Mouse (Mus musculus): ENCODE data around the gene Gm11027. TPM values are rescaled to one million over a fixed set of nuclear protein-coding genes. Genes with fewer than 3 reads are reported as not detected.

Gm11027 gene
- polyA plus RNA-seq, 1 experiment from 2014 or later = not detected

DNA sequence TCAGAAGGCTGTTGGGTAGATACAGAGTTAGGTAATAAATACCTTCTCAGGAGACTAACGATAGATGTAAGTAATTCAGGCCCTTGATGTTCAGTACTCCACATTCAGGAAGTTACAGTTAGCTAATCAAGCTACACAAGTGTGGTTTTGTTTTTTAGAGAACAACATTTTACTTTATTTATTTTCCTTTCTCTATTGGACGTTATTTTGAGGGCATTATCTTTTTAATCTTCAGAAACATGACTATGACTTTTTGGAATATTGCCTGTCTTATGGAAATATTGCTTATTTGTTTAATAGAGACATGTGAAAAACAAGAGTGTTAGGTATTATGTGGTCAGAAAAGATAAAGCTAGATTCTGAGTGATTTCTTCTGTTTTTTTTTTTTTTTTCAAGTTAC lies 18.0 kb downstream of the Gm11027 start:
- H3K4me3 ChIP-seq (ENCODE audit: low read depth, low read length) = no peak overlapping the region
- H3K4me1 ChIP-seq (replicated peaks; ENCODE audit: control insufficient read depth, insufficient read depth) = no peaks in the 10 kb centered on the region
- no peaks in the 10 kb centered on the region for H3K36me3 ChIP-seq (ENCODE audit: control insufficient read depth, insufficient read depth, low read length)
- H3K27me3 ChIP-seq (ENCODE audit: control insufficient read depth, insufficient read depth, low read length) = no peaks in the 10 kb centered on the region
- 57% methylated on average over 2 of the region's 2 CpGs for WGBS
- H3K27ac ChIP-seq (replicated peaks) = no peak overlapping the region
- no peak overlapping the region for H3K9ac ChIP-seq (ENCODE audit: low read length)
- ATAC-seq (ENCODE audit: low FRiP score, low TSS enrichment) (no peak), DNase-seq (ENCODE audit: low spot score) (no peak)
- no peaks in the 10 kb centered on the region for H3K9me3 ChIP-seq (ENCODE audit: control insufficient read depth, low read length)
- no peak overlapping the region for H3K4me2 ChIP-seq (replicated peaks; ENCODE audit: low read depth)
- TF ChIP-seq CTCF (IDR thresholded peaks at IDR 0.05; ENCODE audit: low read depth) (no peak), EP300 (optimal IDR thresholded peaks at IDR 0.05) (no peak)

DNA sequence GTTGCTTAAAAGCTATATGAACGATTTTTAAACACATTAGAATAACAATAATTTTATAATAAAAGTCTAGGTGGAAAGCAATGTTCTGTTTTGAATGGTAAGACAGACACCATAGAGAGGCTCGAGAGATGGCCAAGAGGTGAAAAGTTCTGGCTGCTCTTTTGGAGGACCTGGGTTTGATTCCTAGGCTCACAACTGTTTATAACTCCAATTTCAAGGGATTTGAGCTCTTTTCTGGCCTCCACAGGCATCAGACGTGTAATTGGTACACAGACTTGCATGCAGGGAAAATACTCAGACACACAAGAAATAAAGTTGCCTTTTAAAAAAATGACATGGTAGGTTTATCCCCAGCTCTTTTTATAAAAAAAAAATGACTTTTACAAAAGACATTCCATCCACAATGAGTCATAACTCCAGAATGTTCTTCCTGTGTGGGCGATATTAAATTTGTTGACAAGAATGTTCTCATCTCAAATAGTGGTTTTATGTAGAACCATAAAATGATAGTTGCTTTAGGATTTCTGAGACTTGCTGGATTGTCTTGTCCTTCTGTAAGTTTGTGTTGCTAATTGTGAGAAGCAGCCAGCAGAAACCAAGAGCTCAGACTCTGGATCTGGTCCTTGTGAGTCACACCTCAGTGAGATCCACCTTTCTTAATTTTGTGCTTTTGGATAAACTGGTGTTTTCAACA lies 18.6 kb downstream of the Gm11027 start:
- H3K27me3 ChIP-seq (ENCODE audit: control insufficient read depth, insufficient read depth, low read length) = no peaks in the 10 kb centered on the region
- H3K36me3 ChIP-seq (ENCODE audit: control insufficient read depth, insufficient read depth, low read length) = no peaks in the 10 kb centered on the region
- no peak overlapping the region for H3K27ac ChIP-seq (replicated peaks)
- no peak for TF ChIP-seq CTCF (IDR thresholded peaks at IDR 0.05; ENCODE audit: low read depth)
- TF ChIP-seq EP300 (optimal IDR thresholded peaks at IDR 0.05) = no peak
- no peak for DNase-seq (ENCODE audit: low spot score)
- no peak overlapping the region for H3K9ac ChIP-seq (ENCODE audit: low read length)
- no peak overlapping the region for H3K4me3 ChIP-seq (ENCODE audit: low read depth, low read length)
- H3K4me2 ChIP-seq (replicated peaks; ENCODE audit: low read depth) = no peak overlapping the region
- H3K9me3 ChIP-seq (ENCODE audit: control insufficient read depth, low read length) = no peaks in the 10 kb centered on the region
- no peaks in the 10 kb centered on the region for H3K4me1 ChIP-seq (replicated peaks; ENCODE audit: control insufficient read depth, insufficient read depth)
- no peak for ATAC-seq (ENCODE audit: low FRiP score, low TSS enrichment)
- WGBS = 46% methylated on average over 4 of the region's 4 CpGs

DNA sequence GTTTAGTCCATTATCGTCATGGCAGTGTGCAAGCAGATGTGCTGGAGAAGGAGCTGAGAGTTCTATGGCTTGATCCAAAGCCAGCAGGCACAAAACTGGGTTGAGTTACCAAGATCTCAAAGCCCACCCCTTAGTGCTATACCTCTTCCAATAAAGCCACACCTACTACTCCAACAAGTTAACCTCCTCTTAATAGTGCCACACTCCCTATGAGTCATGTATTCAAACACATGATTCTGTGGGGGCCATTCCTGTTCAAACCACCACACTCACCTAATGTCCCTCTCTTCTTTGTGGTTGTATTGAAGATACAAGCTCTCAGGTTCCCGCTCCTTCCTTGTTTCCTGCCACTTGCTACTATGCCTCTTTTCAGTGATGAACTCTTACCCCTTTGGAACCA lies 24.7 kb downstream of the Gm11027 start:
- TF ChIP-seq EP300 (optimal IDR thresholded peaks at IDR 0.05) (no peak), CTCF (IDR thresholded peaks at IDR 0.05; ENCODE audit: low read depth) (no peak)
- no peaks in the 10 kb centered on the region for H3K4me1 ChIP-seq (replicated peaks; ENCODE audit: control insufficient read depth, insufficient read depth)
- no peaks in the 10 kb centered on the region for H3K27me3 ChIP-seq (ENCODE audit: control insufficient read depth, insufficient read depth, low read length)
- ATAC-seq (ENCODE audit: low FRiP score, low TSS enrichment) = peak; percentile 92
- H3K9me3 ChIP-seq (ENCODE audit: control insufficient read depth, low read length) = no peaks in the 10 kb centered on the region
- no peaks in the 10 kb centered on the region for H3K36me3 ChIP-seq (ENCODE audit: control insufficient read depth, insufficient read depth, low read length)
- H3K4me2 ChIP-seq (replicated peaks; ENCODE audit: low read depth) = no peak overlapping the region
- WGBS = 58% methylated on average over 2 of the region's 2 CpGs
- DNase-seq (ENCODE audit: low spot score) = peak; percentile 23
- no peak overlapping the region for H3K4me3 ChIP-seq (ENCODE audit: low read depth, low read length)
- H3K27ac ChIP-seq (replicated peaks) = no peak overlapping the region
- no peak overlapping the region for H3K9ac ChIP-seq (ENCODE audit: low read length)

DNA sequence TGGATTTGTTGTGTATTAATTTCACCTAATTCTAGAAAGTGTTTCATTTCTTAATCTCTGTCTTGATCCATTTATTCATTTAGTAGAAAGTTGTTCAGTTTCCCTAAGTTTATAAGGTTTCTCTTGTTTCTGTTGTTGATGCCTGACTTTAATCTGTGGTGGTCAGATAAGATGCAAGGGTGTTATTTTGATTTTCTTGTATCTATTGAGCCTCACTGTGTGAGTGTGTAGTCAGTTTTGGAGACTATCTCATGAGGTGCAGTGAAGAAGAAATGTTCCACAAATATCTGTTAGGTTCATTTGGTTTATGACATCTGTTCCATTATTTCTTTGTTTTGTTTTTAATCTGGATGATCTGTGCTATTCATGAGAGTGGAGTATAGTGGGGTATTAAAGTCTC lies 27.0 kb downstream of the Gm11027 start:
- Histone ChIP-seq H3K9me3 (ENCODE audit: control insufficient read depth, low read length) (no peaks in the 10 kb centered on the region), H3K36me3 (ENCODE audit: control insufficient read depth, insufficient read depth, low read length) (no peaks in the 10 kb centered on the region), H3K4me3 (ENCODE audit: low read depth, low read length) (no peak overlapping the region), H3K4me2 (replicated peaks; ENCODE audit: low read depth) (no peak overlapping the region), H3K27ac (replicated peaks) (no peak overlapping the region), H3K4me1 (replicated peaks; ENCODE audit: control insufficient read depth, insufficient read depth) (no peaks in the 10 kb centered on the region), H3K9ac (ENCODE audit: low read length) (no peak overlapping the region), H3K27me3 (ENCODE audit: control insufficient read depth, insufficient read depth, low read length) (no peaks in the 10 kb centered on the region)
- ATAC-seq (ENCODE audit: low FRiP score, low TSS enrichment) = no peak
- TF ChIP-seq EP300 (optimal IDR thresholded peaks at IDR 0.05) (no peak), CTCF (IDR thresholded peaks at IDR 0.05; ENCODE audit: low read depth) (no peak)
- no peak for DNase-seq (ENCODE audit: low spot score)

DNA sequence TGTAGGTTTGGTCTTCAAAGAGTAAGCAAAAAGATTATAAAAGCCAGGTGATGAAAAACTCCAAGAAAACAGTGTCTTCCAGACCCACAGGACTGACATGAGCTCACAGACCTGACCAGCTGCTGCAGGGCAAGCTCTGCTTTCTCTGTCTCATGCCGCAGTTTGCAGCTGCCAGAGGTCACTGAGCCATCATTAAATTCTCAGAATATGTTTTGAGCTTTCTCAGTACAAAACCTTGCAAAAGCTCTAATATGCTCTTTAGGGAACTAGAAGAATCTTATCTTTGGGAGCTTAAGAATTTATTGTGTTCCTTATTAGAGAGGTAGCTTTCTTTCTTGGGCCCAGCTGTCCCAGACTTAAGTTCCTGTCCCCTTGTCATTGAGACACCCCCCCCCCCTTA lies 30.9 kb downstream of the Gm11027 start:
- 29% methylated on average over 1 of the region's 1 CpGs for WGBS
- Histone ChIP-seq H3K36me3 (ENCODE audit: control insufficient read depth, insufficient read depth, low read length) (no peaks in the 10 kb centered on the region), H3K9me3 (ENCODE audit: control insufficient read depth, low read length) (no peaks in the 10 kb centered on the region), H3K4me3 (ENCODE audit: low read depth, low read length) (no peak overlapping the region), H3K27ac (replicated peaks) (no peak overlapping the region), H3K4me1 (replicated peaks; ENCODE audit: control insufficient read depth, insufficient read depth) (no peaks in the 10 kb centered on the region; the same call in 1 of the 2 replicates), H3K4me2 (replicated peaks; ENCODE audit: low read depth) (no peak overlapping the region), H3K27me3 (ENCODE audit: control insufficient read depth, insufficient read depth, low read length) (no peaks in the 10 kb centered on the region), H3K9ac (ENCODE audit: low read length) (no peak overlapping the region)
- TF ChIP-seq CTCF (IDR thresholded peaks at IDR 0.05; ENCODE audit: low read depth) (no peak), EP300 (optimal IDR thresholded peaks at IDR 0.05) (no peak)
- ATAC-seq (ENCODE audit: low FRiP score, low TSS enrichment) = no peak
- no peak for DNase-seq (ENCODE audit: low spot score)

DNA sequence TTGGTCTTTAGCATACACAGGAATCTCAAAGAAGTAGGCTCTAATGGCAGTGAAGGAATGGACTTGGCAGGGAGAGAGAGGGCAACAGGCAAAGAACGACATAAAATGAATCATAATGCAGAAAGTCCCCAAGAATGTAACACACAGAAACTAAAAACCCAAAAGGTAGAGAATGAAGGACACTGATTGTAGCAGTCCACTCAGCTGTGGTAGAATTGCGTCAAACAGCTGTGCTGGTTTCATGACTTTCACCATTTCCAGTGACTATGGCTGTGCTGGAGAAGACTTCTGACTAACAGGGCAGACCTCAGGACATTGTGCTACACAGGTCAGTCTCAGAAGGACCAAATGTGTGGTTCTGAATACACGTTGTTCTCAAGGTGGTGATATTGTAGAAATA lies 32.7 kb downstream of the Gm11027 start:
- Histone ChIP-seq H3K36me3 (ENCODE audit: control insufficient read depth, insufficient read depth, low read length) (no peaks in the 10 kb centered on the region), H3K4me3 (ENCODE audit: low read depth, low read length) (no peak overlapping the region), H3K9ac (ENCODE audit: low read length) (no peak overlapping the region), H3K4me1 (replicated peaks; ENCODE audit: control insufficient read depth, insufficient read depth) (no peaks in the 10 kb centered on the region; the same call in 1 of the 2 replicates), H3K9me3 (ENCODE audit: control insufficient read depth, low read length) (no peaks in the 10 kb centered on the region), H3K27me3 (ENCODE audit: control insufficient read depth, insufficient read depth, low read length) (no peaks in the 10 kb centered on the region), H3K4me2 (replicated peaks; ENCODE audit: low read depth) (no peak overlapping the region), H3K27ac (replicated peaks) (no peak overlapping the region)
- TF ChIP-seq EP300 (optimal IDR thresholded peaks at IDR 0.05) = no peak
- no peak for TF ChIP-seq CTCF (IDR thresholded peaks at IDR 0.05; ENCODE audit: low read depth)
- ATAC-seq (ENCODE audit: low FRiP score, low TSS enrichment) (no peak), DNase-seq (ENCODE audit: low spot score) (no peak)
- WGBS = 79% methylated on average over 3 of the region's 3 CpGs
